Mouse (Mus musculus) retina, postnatal 1 day (tissue): ENCODE measurements around the gene Rad51b.

Source experiments
- DNase-seq: peaks from one replicate; pipeline ENCODE4 v3.0.0-alpha.2; 2012

Rad51b gene

DNA sequence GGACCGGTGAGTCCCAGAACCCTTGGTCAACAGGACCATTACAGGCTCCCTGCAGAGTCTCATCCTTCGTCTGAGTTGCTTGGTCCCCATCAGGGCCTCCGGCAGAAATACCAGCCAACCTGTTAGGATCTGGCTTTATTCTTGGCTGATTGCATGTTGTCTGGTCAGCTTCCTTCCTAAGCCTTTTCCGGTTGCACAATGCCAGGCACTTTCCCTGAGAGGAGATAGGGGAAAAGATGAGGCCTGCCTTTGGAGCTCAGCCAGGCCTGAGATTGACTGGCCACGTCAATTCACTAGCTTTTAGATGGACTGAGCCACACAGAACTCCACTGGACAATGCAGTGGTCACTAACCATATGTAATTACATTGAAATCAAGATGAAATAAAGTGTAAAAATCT, 552.9 kb downstream of the Rad51b start:
- no peak for DNase-seq

DNA sequence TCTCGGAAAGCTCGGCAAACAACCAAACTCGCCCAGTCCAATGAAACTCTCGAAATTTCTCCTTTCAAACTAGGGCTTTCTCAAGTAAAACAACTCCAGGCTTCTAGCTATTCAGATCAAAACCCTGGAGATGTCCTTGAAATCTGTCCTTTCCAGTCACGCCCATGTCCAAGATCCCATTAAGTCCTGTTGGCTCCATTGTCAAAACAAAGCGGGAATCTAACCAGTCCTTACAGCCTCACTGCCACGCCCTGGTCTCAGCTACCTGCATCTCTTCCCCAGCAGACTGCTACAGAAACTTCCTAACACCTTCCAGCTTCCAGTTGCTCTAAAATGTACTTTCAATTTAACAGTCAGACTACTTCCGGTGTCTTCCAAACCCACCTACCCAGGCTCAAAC, 554.8 kb downstream of the Rad51b start:
- no peak for DNase-seq

DNA sequence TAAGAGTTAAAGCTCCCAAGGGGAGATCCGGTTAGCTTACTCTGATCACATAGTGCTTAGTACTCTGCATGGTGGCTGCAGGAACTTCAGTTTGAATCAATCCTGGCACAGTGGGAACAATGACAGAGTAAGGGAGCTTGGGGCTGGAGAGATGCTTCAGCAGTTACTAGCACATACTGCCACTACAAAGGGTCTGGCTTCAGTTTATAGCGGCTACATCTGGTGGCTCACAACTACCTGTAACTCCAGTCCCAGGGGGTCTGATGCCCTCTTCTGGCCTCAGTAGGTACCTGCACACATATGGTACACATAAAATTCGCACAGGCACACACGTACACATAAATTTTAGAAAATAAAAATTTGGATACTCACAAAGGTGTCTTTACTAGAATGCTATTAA, 555.5 kb downstream of the Rad51b start:
- no peak for DNase-seq

DNA sequence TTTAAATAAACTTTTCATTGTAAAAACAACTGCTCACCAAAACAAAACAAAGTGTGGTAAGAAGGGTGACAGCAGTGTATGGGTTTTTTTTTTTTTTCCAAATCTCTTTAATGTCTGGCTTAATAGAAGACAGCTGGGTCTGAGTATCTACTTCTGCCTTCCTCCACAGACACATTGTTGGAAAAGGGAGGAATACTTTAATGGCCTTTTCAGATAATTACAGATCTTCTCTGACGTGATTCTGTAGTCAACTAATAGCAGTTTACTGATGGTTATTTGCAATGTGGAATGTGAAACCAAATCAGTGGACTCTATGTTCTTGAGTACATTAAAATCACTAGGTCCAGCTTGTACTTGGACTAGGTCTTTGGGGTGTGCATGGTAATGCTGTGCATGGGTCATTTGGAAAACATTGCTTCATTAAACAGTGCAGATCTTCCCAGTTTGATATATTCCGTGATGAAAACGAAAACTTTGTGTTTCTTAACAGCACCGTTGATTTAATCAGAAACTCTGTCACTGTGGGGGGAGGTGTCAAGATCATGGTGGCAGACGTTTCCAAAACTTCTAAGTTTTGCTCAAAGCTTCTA, 556.9 kb downstream of the Rad51b start:
- DNase-seq = no peak

DNA sequence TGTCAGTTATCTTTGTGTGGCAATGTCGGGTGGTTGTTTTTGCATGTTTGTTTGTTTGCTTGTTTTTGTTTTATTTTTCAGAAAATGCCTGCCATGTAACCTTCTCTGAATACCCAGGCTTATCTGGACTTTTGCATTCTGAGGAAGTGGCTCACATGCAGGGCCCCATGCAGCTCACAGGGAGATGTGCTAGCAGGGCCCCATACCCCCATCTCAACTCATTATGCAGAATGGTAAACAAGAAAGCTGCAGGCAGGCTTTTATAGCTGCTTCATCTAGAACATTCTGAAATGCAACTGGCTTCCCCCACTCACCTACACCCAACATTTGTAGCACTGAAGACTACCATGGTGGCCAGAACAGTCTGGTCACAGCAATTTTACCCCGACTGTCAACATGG, 557.4 kb downstream of the Rad51b start:
- DNase-seq = no peak

DNA sequence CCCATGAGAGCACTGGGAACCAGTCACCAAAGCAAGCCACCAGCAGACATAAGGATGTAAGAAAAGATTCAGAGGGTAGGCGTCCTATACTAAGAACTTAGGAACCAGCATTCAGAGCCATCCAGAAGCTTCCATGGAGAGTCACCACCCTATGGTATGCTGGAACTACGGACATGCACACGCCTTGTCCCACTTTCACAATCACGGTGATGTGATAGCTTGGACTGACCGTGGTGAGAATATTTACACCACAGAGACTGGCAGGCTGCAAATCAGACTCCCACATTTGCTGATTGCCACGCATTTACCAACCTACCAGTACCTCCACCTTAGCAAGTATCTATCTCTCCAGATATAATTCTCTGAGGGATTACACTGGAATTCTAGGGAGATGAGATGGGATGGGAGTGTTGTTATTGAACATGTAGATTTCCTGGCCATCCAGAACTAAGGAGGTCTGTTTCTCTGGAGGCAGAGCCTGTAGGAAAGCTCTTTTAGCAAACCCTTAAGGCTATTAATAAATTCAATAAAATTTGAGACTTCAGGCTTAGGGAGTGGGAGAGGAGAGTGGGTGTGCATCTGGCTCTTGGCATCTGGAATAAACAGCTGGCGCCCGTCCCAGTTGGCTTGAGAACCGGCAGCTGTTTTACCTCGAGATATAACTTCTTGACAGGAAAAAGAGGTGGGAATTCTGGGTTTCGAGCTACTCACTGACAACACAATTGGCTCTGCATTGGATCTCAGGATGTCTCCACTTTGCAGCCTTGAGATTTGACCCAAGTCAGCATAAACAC, 559.2 kb downstream of the Rad51b start:
- no peak for DNase-seq

DNA sequence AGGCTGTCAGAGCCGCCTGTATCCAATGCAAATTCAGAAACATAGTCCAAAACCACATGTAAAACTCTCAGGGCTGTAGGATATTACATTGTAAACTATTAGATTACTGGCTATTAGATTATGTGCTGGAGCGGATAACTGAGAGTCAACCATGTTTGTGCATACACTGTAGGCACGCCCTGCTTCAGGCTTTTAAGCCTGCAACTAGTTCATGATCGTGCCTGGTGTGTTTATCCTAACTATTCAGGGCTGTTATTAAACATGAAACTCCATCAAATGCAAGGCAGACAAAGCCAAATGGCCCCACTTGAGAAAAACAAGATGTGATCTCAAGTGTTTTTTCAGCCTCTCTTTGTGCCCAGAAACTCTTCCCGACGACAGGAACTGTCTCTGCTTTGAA, 560.6 kb downstream of the Rad51b start:
- DNase-seq = no peak

DNA sequence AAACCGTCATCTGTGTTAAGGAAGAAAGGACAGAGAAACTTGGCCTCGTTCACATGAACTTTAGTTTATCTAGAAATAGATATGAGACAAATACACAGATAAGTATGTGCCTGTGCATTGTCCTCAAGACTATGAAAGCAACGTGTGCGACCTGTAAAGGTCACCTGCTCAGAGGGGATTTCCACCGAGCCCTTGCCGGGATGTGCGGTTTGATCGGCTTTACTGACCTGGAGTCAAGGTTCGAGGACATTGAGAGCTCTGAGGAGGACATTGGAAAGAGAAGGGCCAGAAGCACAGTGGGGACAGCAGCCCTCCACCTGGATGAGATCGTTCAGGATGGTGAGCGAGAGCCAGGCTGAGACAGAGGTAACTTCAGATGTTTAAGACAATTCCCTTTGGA, 561.3 kb downstream of the Rad51b start:
- no peak for DNase-seq

DNA sequence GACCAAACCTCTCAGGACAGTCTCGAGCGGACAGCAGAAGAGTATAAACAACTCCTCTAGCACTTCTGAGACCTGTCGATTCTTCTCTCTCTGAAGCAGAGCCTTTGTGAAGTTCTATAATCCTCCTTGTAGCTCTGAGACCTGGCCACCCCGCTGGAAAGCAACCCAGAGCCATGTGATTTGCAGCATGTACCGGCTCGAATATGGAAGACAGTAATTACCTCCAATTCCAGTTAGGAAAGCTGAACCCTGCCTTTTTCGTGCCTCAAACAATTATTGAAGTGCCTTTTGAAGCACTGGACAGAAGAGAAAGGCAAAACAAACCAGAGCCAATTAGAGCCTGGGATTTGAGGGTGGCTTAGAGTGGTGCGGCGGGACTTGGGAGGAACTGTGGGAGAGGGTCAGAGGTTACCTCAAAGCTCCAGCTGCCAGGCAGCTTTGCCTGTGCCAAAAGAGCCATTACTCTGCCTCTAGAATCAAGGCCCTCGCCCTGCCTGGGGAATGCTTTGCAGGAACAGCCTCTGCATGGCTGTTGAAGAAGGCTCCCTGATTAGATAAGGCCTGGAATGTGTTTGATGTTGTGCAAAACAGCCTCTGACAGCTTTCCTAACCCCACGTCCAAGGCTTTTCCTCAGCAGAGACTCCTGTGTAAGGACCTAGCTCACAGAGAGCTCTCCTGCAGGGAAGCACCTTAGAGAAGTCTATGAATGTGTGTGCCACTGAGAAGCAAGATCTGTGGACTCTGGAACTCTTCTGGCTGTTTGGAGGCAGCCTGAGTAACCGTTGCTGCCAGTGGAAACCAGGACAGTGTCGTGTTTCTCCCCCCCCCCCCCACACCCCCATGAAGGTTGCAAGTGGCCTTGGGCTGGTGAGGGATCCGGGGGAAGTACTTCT, 562.5 kb downstream of the Rad51b start:
- peak; percentile 79 for DNase-seq

DNA sequence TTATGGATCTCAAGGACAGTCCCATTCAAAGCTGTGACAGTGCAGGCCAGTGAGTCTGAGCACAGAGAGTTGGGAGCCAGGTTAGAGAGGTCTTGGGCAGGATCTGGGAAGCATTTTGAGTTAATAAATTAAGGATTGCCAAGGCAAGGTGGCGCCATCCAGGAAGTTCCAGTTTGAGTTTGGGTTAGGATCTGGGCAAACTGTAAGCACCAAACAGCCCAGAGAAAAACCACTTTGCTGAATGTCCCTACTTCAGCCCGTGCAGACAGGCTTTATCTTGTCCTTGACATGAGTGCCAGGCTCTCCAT, 563.1 kb downstream of the Rad51b start:
- no peak for DNase-seq
